Mouse (Mus musculus) neutrophil, adult 5-6 weeks (primary cell): Measurements from ENCODE around the gene Selenom. TPM values are rescaled to one million over a fixed set of nuclear protein-coding genes. Genes with fewer than 3 reads are reported as not detected.

Experiments used
- ATAC-seq: fragments of 151-379, 151-347 bp; 2 replicates; pipeline ENCODE4 v1.8.0; 2017; ENCODE audit warnings: mild to moderate bottlenecking, moderate TSS enrichment; ENCODE audit not compliant: insufficient number of reproducible peaks, poor library complexity, low FRiP score, severe bottlenecking; ENCODE audit errors: extremely low read depth
- total RNA-seq: library from RNA; stranded (forward); fragments of 200-1000 nt; gene quantifications from 2 replicates; pipeline ENCODE4 v1.2.3, GENCODE M21; 2017

Selenom gene
- total RNA-seq, 1 experiment from 2014 or later = 2.0 TPM

GRCm38 (mm10) chr11:3509181-3510085 is 5.1 kb upstream of the Selenom start:
- no peak for ATAC-seq

GRCm38 (mm10) chr11:3510321-3510720 is 4.2 kb upstream of the Selenom start:
- ATAC-seq = no peak

- ATAC-seq = no peak
These were observed 1.2 kb upstream of the Selenom start for GRCm38 (mm10) chr11:3513291-3513690.

GRCm38 (mm10) chr11:3515216-3515615 is 732 bp downstream of the Selenom start:
- no peak for ATAC-seq

GRCm38 (mm10) chr11:3515637-3516036 is 1.2 kb downstream of the Selenom start:
- no peak for ATAC-seq

DNA sequence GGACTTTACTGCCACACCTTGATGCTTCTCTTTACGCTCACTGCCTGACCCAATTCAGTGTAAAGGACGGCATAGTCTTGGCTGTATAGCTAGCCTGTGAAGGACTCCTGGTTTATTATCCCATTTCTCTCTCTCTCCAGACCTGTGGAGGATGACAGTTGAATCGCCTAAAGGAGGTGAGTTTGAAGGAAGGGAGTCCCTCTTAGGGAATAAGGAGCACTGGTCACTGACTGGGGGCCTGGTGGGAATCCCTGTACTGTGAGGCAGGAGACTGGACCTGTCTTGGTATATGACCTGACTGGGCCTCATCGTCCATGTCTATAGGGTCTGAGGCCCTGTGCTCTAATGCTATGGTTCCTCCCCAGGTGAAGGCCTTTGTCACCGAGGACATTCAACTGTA is 1.6 kb downstream of the Selenom start:
- no peak for ATAC-seq

DNA sequence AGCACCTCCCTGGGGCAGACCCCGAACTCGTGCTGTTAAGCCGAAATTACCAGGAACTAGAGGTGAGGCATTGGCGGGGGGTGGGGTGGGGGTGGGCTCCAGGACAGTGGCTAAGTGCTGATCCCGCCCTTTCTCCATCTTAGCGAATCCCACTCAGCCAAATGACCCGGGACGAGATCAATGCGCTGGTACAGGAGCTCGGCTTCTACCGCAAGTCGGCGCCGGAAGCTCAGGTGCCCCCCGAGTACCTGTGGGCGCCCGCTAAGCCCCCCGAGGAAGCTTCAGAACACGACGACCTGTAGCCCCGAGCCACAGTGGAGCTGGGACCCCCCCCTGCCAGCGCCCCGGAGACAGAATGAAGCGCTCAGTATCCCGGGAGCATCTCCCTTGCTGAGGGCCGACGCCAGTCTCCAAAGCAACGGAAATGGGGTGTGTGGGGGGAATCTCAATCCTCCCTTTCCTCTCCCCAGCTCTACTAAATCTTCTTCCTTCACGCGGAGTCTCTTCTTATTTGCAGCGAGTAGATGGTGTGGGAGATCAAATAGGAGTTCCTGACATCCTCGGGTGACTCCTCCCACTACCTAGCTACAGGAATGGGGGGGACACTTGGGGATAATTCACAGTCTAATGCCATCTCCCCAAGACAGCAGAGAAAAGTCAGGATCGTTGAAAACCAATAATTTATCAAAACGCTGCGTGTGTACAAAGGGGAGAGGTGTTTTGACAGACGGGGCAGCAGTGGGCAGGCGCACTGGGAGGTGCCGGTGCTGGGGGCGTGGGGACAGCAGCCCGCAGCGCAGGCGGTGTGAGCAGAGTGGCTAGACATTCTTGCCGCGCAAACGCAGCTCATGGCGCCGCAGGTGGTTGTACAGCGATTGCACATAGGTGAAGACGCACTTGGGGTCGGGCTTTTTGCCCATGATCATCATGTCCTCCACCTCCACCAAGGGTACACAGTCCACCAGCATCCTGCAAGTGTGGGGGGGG is 2.7 kb downstream of the Selenom start:
- no peak for ATAC-seq

GRCm38 (mm10) chr11:3517846-3518732 is 3.6 kb downstream of the Selenom start:
- no peak for ATAC-seq

DNA sequence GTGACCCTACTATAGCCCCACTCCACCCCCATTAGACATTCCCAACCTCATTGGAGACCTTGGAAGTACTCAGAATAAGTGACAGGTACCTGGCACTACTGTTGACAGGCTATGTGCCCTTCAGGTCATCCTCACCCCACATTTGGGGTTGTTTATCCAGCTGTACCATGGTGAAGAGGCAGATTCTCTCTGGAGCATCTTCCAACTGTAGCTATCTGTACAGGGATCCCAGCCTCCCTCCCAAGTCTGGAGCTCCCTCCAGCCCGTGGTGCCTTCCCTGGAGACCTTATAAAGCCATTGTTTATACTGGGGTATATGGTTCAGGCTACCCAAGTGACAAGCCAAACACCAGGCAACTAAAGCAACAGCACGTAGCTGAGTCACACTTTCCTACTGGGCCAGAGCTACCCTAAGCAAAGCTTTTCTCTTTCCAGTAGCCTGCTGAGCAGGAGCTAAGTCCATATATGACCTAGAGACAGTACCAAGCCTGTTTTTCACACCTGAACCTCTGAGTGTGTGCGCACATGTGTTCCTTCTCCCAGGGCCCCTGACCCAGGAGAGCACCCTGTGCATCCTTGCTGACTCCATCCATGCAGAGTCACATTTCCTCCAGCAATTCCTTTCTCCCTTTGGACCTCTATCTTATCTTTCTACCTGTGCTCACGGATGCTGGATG is 4.7 kb downstream of the Selenom start:
- no peak for ATAC-seq

GRCm38 (mm10) chr11:3519756-3520398 is 5.4 kb downstream of the Selenom start:
- no peak for ATAC-seq

DNA sequence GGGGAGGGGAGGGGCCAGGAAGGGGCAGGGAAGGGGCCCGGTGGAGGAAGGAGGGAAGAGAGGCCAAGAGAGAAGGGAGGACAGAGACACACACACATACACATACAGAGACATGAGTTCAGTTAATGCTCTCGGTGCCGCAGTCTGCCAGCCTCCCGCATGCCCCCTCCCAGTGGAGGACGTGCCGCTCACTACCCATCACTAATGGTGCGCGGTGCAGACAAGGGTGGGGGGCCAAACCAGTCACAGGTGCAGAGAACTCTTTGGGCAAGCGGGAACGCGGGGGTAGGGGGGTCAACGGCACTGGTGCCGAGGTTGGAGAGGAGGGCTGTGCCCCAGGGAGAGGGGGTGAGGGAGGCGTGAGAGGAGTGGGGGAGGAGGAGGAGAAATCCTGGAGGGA is 6.4 kb downstream of the Selenom start:
- no peak for ATAC-seq

- ATAC-seq = no peak
These were observed 7.1 kb downstream of the Selenom start for GRCm38 (mm10) chr11:3521339-3522224.

GRCm38 (mm10) chr11:3522285-3523000 is 8.0 kb downstream of the Selenom start:
- no peak for ATAC-seq

DNA sequence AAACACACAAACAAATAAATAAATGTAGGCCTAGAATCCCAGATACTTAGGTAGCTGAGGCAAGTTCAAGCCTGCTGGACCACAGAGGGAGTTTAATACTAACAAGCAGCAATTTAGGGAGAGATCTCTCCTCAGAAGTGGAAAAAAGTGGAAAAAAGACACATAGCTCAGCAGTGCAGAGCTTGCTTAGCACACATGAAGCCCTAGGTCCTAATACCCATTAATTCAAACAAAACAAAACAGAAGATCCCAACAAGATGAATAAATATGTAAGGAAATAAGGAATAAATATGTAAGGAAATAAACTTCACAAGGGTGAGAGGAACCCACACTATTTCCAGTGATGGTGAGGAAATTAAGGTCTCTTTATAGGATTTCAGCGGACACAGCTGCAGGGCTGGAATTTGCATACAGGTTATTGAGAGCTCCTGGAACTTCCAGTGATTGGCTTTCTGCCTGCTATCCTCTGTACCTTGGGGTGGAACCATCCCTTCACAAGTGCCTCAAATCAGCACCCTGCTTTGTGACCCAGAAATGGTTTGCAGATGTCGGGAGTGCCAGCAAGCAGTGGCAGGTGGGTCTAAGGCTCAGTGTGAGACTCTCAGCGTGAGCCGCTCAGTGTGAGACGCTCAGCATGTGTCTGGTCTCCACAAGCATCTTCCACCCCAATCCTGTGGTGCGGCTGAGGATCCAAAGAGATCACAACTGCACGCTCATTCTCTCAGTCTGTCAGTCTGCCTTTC is 9.5 kb downstream of the Selenom start:
- ATAC-seq = no peak

DNA sequence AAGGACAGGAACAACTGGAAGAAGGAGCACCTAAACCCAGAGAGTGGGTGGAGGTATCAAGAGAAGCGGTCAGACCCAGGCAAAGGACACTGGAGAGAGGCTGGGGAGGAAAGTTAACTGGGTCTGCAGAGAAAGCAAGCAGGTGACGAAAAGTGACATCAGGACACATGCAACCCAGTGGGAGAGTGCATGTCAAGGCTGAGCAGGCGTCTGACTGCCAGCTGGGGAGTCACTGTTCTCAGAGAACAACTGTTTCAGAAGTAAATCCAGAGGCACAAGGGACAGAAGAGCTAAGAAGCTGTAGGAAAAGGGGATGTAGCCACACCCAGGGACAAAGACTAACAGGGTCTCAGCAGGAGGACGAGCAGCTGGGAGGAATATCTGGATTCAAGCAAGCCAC is 11.1 kb downstream of the Selenom start:
- no peak for ATAC-seq

- ATAC-seq = no peak
These were observed 11.7 kb downstream of the Selenom start for GRCm38 (mm10) chr11:3526207-3526606.
